Mouse (Mus musculus): ENCODE data around the gene Ttc9b.
"Not testable (repeated sequence)": the region's sequence is repeated elsewhere in the genome, so short reads cannot be mapped to it uniquely, and the experiment has no call there.

Gene Ttc9b

GRCm38 (mm10) chr7:27653681-27654437, at the start of gene Ttc9b:
TSS of gene Ttc9b (plus strand) at chr7:27653915.
- DNase-seq: no peak

GRCm38 (mm10) chr7:27604661-27605348, 48.9 kb upstream of the Ttc9b start:
- no peak for DNase-seq

- no peak for DNase-seq
These were observed 48.0 kb upstream of the Ttc9b start for GRCm38 (mm10) chr7:27605499-27606285.

- no peak for DNase-seq
These were observed 47.0 kb upstream of the Ttc9b start for GRCm38 (mm10) chr7:27606481-27607254.

GRCm38 (mm10) chr7:27607580-27607979, 46.1 kb upstream of the Ttc9b start:
- peak; percentile 85 for DNase-seq

GRCm38 (mm10) chr7:27608130-27608529, 45.6 kb upstream of the Ttc9b start:
- no peak for DNase-seq

GRCm38 (mm10) chr7:27609285-27609684, 44.4 kb upstream of the Ttc9b start:
- no peak for DNase-seq

GRCm38 (mm10) chr7:27609688-27610087, 44.0 kb upstream of the Ttc9b start:
- DNase-seq: no peak

- no peak for DNase-seq
These were observed 43.3 kb upstream of the Ttc9b start for GRCm38 (mm10) chr7:27610370-27610769.

- no peak for DNase-seq
These were observed 42.8 kb upstream of the Ttc9b start for GRCm38 (mm10) chr7:27610871-27611270.

- DNase-seq: no peak
These were observed 40.8 kb upstream of the Ttc9b start for GRCm38 (mm10) chr7:27612940-27613339.

GRCm38 (mm10) chr7:27613751-27614499, 39.8 kb upstream of the Ttc9b start:
- no peak for DNase-seq

GRCm38 (mm10) chr7:27621028-27621427, 32.7 kb upstream of the Ttc9b start:
- no peak for DNase-seq

- no peak for DNase-seq
These were observed 31.5 kb upstream of the Ttc9b start for GRCm38 (mm10) chr7:27622234-27622633.

GRCm38 (mm10) chr7:27624967-27625366, 28.7 kb upstream of the Ttc9b start:
- DNase-seq: no peak

- DNase-seq: no peak
These were observed 26.0 kb upstream of the Ttc9b start for GRCm38 (mm10) chr7:27627707-27628106.

- DNase-seq: no peak
These were observed 25.5 kb upstream of the Ttc9b start for GRCm38 (mm10) chr7:27628190-27628589.

- DNase-seq: not testable (repeated sequence)
These were observed 24.9 kb upstream of the Ttc9b start for GRCm38 (mm10) chr7:27628816-27629215.

GRCm38 (mm10) chr7:27631439-27631838, 22.3 kb upstream of the Ttc9b start:
- no peak for DNase-seq

GRCm38 (mm10) chr7:27633166-27633565, 20.5 kb upstream of the Ttc9b start:
- no peak for DNase-seq

- DNase-seq: no peak
These were observed 19.0 kb upstream of the Ttc9b start for GRCm38 (mm10) chr7:27634691-27635090.

- DNase-seq: not testable (repeated sequence)
These were observed 18.6 kb upstream of the Ttc9b start for GRCm38 (mm10) chr7:27635094-27635493.
